Mouse (Mus musculus): ENCODE measurements around the gene Ciapin1.
A peak's percentile ranks its signal among the peaks of the same experiment; 100 is the strongest.
"Not testable (repeated sequence)": the region's sequence is repeated elsewhere in the genome, so short reads cannot be mapped to it uniquely, and the experiment has no call there.

Ciapin1 gene

DNA sequence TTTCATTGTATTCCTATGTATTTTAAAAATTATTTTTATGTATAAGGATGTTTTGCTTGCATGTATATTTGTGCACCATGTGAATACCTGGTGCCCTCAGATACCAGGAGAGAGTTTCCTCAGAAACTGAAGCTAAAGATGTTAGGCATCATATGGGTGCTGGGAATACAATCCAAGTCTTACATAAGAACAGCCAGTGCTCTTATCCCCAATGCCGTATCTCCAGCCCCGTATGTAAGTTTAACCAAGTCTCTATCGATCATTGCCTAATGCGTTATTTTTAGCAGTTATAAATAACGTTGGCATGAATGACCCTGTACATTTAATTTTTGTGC is 18.8 kb upstream of the Ciapin1 start:
- DNase-seq (ENCODE audit: low read depth, low spot score): no peak

DNA sequence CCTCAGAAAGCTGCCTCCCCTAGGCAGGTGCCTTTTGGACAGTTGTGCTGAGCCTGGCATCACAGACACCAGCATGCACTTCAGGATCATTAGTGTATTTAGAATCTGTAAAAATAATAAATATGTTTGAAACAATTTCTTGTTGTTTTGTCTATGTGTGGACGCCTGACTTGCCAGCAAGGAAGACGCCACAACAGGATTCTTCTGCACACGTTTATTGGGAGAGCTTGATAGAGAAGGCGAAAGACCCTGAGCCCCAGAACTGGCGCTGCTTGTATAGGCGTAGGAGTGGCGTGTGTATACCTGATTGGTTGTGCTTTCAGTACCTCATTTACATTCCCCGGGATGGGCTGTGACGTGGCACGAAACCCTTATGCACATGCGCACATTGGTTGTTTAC is 16.6 kb upstream of the Ciapin1 start:
- DNase-seq (ENCODE audit: low read depth, low spot score): not testable (repeated sequence)

DNA sequence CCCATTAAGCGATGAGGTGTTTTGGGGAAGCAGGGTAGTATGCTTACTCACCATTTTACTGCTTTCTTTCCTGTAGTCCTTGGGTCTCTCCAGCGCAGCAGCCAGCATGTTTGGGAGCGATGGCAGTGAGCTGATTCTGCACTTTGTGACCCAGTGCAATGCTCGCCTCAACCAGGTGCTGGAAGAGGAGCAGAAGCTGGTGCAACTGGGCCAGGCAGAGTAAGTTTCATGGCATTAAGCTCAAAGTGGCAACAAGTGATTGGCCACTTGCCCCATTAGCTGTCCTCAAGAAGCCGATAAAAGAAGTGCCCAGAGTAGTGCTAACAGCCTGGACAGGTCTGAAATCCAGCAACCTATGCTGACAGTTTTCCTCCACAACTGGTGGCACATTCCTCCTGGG is 11.9 kb upstream of the Ciapin1 start:
- no peak for DNase-seq (ENCODE audit: low read depth, low spot score)

DNA sequence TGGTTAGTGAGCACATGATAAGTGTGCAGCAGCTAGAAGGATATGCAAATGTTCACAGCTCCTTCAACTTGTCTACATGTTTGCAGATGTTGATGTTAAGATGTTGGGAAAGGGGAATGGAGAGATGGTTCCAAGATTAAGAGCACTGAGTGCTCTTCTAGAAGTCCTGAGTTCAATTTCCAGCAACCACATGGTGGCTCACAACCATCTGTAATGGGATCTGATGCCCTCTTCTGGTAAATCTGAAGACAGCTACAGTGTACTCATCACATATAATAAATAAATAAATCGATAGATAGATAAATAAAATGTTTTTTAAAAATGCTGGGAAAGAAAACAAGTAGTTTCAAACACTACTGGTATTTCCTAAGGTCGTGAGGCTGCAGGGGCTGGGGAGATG is 3.0 kb upstream of the Ciapin1 start:
- DNase-seq (ENCODE audit: low read depth, low spot score): no peak

DNA sequence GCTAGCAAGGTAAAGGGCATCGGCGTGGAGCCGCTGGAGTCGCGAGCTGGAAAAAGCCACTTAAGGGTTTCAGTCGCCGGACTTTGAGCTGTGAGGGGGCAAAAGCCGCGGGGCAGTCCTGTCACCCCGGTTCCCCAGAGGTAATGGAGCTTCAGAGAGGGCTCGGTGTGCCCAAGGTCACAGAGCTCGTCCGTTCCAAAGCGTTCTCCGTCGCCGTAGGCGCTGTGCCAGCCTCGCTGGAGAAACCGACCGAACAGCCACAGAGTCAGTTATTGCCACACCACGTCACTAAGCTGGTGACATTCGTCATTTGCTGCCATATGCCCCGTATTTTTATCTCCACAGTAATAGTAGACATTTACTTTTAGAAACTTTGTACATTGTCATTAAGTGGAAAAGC is 442 bp upstream of the Ciapin1 start:
- peak; percentile 79 for DNase-seq (ENCODE audit: low read depth, low spot score)

DNA sequence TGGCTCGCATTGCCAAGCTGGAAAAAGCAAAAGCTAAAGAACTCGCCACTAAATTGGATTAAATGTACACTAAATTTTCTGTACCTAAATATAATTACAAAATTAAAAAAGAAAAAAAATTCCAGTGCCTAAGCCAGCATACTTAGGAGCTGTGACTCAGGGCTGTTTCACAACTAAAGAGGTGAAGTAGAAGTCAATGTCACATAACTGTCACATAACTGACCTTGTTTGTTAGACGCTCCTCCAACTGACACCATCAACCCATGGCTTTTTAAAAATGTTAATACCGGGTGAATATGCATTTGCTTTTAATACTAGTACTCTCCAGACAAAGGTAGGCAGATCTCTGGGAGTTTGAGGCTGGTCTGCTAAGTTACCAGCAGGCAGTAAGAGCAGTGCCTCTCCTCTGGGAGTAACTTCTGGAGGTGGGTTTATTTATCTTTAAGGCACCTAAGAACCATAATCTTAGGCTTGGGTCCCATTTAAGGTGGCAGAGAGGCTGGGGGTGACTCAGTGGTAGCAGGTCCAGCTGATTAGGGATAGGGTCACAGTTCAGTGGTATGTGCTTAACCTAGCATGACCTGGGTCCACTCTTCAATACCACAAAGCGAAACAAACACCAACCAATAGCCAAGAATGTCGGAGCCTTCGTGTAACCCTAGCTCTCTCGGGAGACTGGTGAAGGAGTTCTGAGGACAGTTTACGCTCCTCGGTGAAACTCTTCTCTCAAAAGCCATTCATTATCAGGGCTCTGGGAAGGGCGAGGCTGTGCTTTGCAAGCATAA is 1.5 kb downstream of the Ciapin1 start:
- no peak for DNase-seq (ENCODE audit: low read depth, low spot score)

DNA sequence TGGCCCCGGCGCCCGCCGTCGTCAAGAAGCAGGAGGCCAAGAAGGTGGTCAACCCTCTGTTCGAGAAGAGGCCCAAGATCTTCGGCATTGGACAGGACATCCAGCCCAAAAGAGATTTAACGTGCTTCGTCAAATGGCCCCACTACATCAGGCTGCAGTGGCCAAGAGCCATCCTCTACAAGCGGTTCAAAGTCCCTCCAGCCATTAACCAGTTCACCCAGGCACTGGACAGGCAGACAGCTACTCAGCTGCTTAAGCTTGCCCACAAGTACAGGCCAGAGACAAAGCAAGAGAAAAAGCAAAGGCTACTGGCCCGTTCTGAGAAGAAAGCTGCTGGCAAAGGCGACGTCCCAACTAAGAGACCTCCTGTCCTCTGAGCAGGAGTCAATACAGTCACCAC is 2.4 kb downstream of the Ciapin1 start:
- not testable (repeated sequence) for DNase-seq (ENCODE audit: low read depth, low spot score)

DNA sequence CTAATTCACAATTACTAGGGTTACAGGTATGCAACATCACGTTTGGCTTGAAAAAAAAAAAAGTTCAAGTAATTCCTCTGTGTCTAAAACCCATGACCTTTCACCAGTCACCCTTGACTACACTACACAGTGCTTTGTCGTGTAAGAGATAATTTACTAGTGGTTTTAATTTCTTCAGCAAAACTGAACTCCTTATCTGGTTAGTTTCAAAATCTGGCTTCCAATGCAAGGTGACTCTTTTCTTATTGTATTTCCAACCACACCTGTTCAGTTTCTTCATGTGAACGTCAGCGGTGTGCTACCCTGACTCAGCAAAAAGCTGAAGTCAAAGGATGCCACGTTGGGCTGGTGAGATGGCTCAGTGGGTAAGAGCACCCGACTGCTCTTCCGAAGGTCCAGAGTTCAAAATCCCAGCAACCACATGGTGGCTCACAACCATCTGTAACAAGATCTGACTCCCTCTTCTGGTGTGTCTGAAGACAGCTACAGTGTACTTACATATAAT is 4.2 kb downstream of the Ciapin1 start:
- DNase-seq (ENCODE audit: low read depth, low spot score): not testable (repeated sequence)

DNA sequence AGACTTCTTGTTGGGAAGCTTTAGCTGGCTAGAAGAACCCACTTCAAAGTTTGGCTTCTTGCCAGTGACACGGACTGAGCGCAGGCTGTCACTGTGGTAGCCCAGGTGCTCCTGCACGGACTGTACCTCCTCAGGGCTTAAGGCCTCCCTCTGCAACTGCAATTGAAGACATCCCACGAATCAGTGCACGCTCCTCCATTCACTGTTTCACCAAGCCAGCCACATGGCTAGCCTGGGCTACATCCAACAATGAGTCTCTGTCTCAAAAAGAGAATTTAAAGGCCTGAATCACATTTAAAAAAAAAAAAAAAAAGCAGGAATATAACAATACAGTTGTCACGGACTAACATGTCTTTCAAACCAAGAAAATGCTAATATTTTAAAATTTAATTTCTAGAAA is 9.9 kb downstream of the Ciapin1 start:
- DNase-seq (ENCODE audit: low read depth, low spot score): no peak

DNA sequence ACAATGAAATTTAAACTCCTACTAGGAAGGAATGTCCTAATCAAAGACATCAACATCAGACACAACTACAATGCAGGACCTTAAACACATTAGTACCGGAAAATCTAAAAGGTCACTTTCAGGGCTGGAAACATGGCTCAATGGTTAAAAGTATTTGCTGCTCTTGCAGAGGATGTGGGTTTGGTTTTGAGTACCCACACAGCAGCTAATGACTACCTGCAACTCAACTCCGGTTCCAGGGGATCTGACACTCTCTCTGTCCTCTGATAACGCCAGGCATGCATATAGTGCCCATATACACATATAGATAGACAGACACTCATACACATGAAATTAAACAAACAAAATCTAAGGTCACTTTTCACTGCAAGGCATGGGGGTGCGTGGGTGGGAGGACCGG is 11.9 kb downstream of the Ciapin1 start:
- peak; percentile 26 for DNase-seq (ENCODE audit: low read depth, low spot score)

DNA sequence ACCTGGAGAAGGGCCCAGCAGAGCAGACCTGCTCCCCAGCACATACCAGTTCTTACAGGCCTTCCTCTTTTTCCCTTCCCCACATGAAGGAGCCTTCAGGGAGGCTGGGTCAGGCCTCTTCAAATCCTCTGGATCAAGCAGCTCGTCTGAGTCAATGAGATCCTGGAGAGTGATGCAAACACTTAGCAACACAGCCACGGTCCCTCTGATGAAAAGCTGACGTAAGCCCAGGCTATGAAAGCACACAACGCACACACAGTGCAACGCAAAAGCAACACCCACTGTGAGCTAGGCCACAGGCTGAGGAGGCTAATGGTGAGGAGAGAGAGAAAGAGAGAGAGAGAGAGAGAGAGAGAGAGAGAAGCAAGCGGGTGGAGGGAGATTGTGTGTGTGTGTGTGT is 13.0 kb downstream of the Ciapin1 start:
- DNase-seq (ENCODE audit: low read depth, low spot score): no peak

DNA sequence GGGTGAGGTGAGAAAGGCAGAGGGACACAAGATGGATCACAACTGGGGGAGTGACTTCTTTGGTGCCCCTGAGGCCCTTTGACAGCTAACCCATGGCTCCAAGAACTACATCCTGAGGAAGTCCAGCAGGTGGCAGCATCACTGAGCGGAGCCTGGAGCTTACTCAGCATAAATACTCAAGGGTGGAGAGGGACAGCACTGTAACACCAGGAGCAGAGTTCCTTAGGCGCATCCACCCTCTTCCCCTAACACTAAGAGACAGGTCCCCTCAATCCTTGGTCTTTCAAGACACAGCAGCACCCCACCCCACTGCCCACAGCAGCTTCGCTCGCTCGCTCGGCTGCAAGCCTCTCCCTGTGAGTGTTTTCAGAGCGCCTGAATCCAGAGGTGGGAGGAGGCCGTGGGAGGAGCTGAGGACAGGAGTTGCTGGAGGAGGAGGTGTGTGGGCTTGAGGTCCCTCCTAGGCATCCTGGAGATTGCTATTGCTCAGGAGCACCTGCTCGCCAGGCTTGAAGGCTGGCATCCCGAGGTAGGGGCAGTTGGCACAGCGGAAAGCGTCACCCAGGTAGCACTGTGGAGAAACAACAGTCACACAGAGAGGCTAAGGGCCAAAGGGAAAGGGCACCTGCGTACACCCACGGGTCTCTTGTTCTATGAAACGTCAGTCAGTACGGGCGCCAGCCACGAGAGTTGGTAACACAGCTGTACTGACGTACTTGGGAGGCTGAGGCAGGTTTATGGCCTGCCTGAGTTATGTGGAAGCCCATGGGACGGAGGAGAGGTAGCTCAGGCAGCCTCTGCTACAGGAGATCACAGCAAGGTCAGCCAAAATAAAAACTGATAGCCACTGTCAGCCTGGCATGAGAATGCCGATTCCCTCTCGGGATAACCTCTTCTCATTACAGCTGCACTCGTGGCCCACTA is 15.3 kb downstream of the Ciapin1 start:
- peak; percentile 67 for DNase-seq (ENCODE audit: low read depth, low spot score)

DNA sequence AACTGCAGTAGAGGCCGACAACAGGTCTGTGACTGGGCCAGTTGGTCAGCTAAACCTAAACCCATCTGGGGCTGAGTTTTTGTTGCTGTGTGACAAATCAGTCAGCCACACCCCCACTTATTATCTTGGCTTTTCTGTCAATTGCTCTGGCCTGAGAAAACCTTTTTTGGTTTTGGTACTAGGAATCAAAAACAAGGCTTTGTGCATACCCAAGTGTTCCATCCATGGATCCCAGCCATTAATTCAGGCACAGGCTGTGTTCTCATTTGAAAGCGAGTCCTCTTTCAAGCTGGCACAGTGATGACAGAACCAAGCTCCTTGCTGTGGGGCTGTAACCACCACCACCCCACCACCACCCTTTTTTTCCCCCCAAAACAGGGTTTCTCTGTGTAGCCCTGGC is 16.8 kb downstream of the Ciapin1 start:
- no peak for DNase-seq (ENCODE audit: low read depth, low spot score)

DNA sequence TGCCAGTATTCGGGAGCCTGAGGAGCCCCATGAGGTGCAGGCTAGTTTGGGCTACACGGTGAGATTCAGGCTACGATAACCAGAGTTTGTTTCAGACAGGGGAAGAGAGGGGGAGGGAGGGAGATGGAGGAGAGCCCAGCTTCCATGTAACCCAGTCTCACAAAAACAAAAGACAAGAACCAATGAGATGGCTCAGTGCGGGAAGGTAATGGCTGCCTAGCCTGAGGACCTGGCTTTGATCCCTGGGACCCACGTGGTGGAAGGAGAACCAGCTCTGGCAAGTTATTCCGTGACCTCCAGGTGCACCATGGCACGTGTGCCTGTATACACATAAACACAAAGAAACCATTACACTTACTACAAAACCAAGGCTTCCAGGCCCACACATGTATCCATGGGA is 17.6 kb downstream of the Ciapin1 start:
- DNase-seq (ENCODE audit: low read depth, low spot score): no peak

DNA sequence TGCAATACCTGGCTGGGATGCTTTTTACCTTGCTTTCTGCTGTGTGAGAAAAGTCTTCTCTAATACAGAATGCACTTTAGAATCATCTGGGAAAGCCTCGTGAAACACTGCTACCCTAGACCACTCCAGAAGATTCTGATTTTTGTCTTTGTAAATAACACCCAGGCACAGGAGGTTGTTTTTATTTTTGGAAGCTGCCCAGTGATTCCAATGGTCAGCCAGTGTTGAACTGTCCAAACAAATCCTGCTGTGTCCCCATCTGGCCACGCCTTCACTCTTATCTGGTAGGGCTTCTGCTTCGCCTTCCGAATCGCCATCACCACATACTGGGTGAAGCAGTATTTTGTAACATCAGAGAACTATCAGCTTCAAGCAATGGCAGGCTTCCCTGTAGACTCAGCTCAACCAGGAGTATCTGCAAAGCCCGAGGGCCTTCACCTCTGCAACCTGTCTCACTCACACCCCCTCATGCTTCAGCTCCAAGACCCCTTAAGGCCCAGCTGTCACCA is 18.4 kb downstream of the Ciapin1 start:
- DNase-seq (ENCODE audit: low read depth, low spot score): no peak

DNA sequence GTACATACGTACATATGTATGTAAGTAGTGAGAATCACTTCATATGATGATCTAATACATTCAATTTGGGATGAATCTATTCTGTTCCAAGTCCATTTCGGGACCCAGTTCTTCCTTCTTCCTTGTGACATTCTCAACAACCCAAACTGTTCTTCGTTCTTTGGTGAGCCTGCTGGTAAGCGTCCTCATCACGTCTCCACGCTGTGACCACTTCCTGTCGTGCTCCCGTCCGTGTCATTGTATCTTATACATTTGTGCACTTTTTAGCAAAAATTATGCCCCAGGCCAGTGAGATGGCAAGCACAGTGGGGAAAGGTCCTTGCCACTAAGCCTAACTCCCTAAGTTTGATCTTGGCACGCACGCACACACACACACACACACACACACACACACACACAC is 20.2 kb downstream of the Ciapin1 start:
- DNase-seq (ENCODE audit: low read depth, low spot score): peak; percentile 45

DNA sequence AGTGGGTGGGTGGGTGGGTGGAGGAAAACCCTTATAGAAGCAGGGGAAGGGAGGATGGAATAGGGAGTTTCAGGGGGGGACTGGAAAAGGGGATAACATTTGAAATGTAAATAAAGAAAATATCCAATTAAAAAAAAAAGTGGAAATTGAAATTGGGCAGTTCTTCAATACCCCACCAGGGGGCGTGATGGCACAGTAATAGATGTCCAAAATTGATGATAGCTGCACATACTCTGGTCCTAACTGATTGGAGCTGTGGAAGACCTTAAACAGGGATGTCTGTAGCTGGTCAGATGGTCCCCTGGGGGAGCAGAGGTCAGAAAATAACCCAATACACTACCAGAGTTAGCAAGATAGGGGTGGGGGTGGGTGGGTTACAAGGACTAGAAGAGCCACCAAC is 23.6 kb downstream of the Ciapin1 start:
- DNase-seq (ENCODE audit: low read depth, low spot score): peak; percentile 64

DNA sequence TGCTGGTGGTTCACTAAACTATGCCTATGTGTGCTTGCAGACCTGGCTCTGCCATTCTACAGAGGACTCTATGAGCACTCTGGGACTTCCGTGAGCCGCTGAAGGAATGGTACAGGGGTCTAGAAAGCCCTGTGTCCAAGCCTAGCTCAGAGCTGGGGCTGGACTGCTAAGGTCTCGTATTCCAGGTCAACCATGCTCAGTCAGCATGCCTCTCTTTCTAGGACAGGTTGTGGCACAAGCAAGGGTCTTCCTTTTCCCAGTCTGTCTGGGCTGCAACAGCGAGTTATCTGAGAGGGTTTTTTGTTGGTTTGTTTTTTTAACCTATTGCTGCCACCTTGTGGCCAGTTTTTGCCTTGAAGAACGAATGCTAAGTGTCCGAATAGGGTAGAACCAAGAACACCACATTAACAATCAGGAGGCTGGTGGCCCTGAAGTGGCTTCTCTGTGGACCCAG is 25.5 kb downstream of the Ciapin1 start:
- DNase-seq (ENCODE audit: low read depth, low spot score): peak; percentile 88

DNA sequence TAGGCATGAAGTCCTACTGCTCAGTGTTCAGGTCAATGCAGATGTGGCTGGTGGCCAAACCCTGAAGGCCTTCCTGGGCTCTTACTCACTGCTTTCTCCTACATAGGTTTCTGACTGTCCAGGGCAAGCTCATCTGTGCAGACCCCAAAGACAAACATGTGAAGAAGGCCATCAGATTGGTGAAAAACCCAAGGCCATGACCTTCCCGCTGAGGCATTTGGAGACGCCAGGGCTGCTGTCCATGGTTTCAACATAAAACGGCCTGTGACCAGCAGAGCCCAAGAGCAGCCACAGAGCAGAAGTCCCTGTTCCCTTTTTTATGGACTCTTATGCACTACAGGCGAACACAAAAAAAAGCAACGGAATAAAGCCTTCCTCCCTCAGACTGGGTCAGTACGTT is 26.5 kb downstream of the Ciapin1 start:
- no peak for DNase-seq (ENCODE audit: low read depth, low spot score)

DNA sequence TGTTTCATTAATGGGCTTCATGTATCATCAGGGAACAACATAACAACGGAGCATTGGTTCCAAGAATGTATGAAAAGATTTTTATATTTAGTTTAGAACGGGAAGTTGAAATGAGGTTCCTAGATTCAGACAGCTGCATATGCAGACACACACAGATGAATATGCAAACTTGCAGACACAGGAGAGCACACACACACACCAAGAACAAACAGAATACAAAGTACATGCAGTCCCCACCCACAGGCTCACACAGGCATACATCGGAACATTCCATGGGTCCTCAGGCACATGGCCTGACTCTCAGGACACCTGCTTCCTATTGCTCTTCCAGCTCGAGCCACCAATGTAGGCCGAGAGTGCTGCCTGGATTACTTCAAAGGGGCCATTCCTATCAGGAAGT is 27.3 kb downstream of the Ciapin1 start:
- DNase-seq (ENCODE audit: low read depth, low spot score): no peak

DNA sequence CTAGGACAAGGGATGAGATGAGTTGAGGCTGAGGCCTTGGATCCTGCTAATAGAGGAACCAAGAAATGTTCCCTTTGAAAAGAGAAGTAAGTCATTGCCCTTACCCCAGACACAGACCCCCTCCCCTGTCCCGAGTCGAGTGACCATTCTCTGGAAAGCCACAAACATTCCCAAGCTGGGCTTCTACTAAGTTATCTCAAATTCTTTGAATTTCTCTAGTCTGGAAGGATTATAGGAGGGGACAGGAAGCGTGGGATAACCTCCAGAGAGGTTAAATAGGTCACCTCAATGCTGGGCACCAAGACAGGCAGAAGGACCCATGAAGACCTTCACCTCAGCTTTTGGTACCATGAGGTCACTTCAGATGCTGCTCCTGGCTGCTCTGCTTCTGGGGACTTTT is 28.0 kb downstream of the Ciapin1 start, which contains the start of gene Ccl17:
Gene Ccl17, plus strand, starts transcription at position 301 of the 400 bp plus-strand sequence.
- DNase-seq (ENCODE audit: low read depth, low spot score): no peak

DNA sequence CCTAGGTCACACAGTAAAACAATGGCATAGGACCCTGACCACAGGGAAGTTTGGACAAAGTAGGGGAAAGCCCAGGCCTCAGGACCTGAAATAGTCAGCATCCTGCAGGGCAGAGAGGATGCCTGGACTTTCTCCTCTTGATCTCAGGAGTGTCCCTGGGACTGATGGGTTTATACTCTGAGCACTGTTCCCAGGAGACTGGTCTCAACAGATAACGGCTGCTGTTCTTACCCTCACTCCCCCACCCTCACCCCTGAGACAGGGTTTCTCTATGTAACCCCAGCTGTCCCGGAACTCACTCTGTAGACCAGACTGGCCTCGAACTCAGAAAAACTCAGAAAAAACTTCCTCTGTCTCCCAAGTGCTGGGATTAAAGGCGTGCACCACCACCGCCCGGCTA is 29.8 kb downstream of the Ciapin1 start:
- DNase-seq (ENCODE audit: low read depth, low spot score): no peak
